Mouse (Mus musculus) kidney, postnatal 14 days (tissue): ENCODE measurements around the gene Rps28.

ENCODE experiments used
- DNase-seq: peaks from one replicate; pipeline ENCODE4 v3.0.0; 2022; ENCODE audit warnings: mixed read lengths

Gene Rps28

DNA sequence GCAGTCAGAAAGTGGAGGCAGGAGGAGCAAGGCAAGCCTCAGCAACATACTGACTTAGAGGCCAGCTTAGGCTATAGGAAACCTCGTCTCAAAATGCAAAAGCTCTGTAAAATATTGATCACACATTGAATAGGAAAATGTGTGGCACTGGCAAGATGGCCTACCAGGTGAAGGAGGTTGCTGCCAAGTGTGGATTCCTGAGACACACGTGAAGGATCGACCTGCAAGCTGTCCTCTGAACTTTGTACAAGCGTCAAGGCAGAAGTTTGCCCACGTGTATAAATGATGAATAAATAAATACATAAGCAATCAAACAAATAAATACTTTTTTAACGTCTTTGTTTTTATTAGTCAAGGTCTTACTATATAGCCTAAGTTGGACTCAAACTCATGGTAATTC is 50.9 kb downstream of the Rps28 start:
- no peak for DNase-seq

- DNase-seq: no peak
These were observed 52.7 kb downstream of the Rps28 start for GRCm38 (mm10) chr17:33771617-33772016.
